ENCODE assay signal across 13 mouse cellular contexts in genomic region chr13:15468421-15468820, GRCm38 (mm10). TPM values are rescaled to one million over a fixed set of nuclear protein-coding genes. Genes with fewer than 3 reads are reported as not detected.
A peak's percentile ranks its signal among the peaks of the same experiment; 100 is the strongest.
DNase-seq lines count a peak whose midpoint lies in the region; ATAC-seq and TF ChIP-seq lines count a peak whose summit lies in the region.
"Had no signal": no experiment of that assay in that cellular context is flagged by ENCODE, and none has a peak within 500 bp of the region (broad histone marks: within the 10 kb centered on the region; RNA-seq: fewer than 3 reads in every experiment).

No protein-coding gene starts in this region.

- WGBS in stomach, embryonic 14.5 days: 24% methylated on average over 4 of the region's 4 CpGs
- WGBS in stomach, postnatal 0 days: 25% methylated on average over 4 of the region's 4 CpGs
- WGBS in limb, embryonic 14.5 days: 15% methylated on average over 4 of the region's 4 CpGs

- peak; percentile 18 for DNase-seq in adrenal gland, postnatal 10 days
- no peak for DNase-seq in adrenal gland, postnatal 4 days (ENCODE audit: low spot score in 2 of 2)
- no peak for DNase-seq in stomach, postnatal 0 days (ENCODE audit: low spot score)
- DNase-seq in limb, embryonic 14.5 days (ENCODE audit: low spot score): peak; percentile 31
- no peak for DNase-seq in thymus, postnatal 4 days
- DNase-seq in ovary, postnatal 36 days (ENCODE audit: low spot score): no peak
- DNase-seq: cerebellum, adult 11 months; kidney, adult 18-20 months; lung, postnatal 10 days had no signal

- no peaks in the 10 kb centered on the region for H3K36me3 ChIP-seq in stomach, embryonic 14.5 days (ENCODE audit: control insufficient read depth, insufficient read depth, low read length)
- no peaks in the 10 kb centered on the region for H3K36me3 ChIP-seq in stomach, postnatal 0 days (ENCODE audit: control insufficient read depth, insufficient read depth, low read length)
- H3K36me3 ChIP-seq in limb, embryonic 14.5 days (ENCODE audit: control insufficient read depth, insufficient read depth, low read length): no peaks in the 10 kb centered on the region
- H3K36me3 ChIP-seq: heart, embryonic 10.5 days had no signal

- no peak overlapping the region for H3K27ac ChIP-seq in stomach, embryonic 14.5 days (ENCODE audit: low read length)
- no peak overlapping the region for H3K27ac ChIP-seq in stomach, postnatal 0 days (replicated peaks)
- H3K27ac ChIP-seq in limb, embryonic 14.5 days (replicated peaks; ENCODE audit: low read depth, low read length): 0 out of 2 replicates have a peak overlapping the region, but pooled peaks have one; percentile 2
- H3K27ac ChIP-seq: heart, embryonic 10.5 days had no signal

- TF ChIP-seq CTCF in stomach, postnatal 0 days (IDR thresholded peaks at IDR 0.05; ENCODE audit: low read depth): no peak

- peaks cover 20% of the 10 kb centered on the region for H3K4me1 ChIP-seq in stomach, embryonic 14.5 days (ENCODE audit: control insufficient read depth, insufficient read depth, low read length)
- H3K4me1 ChIP-seq in stomach, postnatal 0 days (replicated peaks; ENCODE audit: control insufficient read depth, insufficient read depth): peaks cover 2% of the 10 kb centered on the region; the same call in 1 of the 2 replicates
- H3K4me1 ChIP-seq in limb, embryonic 14.5 days (ENCODE audit: control insufficient read depth, insufficient read depth, low read length): peaks cover 52% of the 10 kb centered on the region

- TF ChIP-seq EP300 in stomach, postnatal 0 days (optimal IDR thresholded peaks at IDR 0.05): no peak

- ATAC-seq in stomach, embryonic 14.5 days (ENCODE audit: insufficient number of reproducible peaks, insufficient read depth, low FRiP score, low read depth): no peak
- no peak for ATAC-seq in stomach, postnatal 0 days (ENCODE audit: low FRiP score, low TSS enrichment)
- no peak for ATAC-seq in limb, embryonic 14.5 days (ENCODE audit: low FRiP score, low read depth)
- ATAC-seq in cerebellum, adult (ENCODE audit: insufficient number of reproducible peaks, low FRiP score, low TSS enrichment): no peak

- no peak for TF ChIP-seq POLR2A in limb, embryonic 14.5 days (IDR thresholded peaks at IDR 0.05; ENCODE audit: borderline replicate concordance, extremely low read depth, insufficient read depth, insufficient read length)

- H3K9ac ChIP-seq in stomach, embryonic 14.5 days (replicated peaks; ENCODE audit: low read depth, low read length): no peak overlapping the region
- H3K9ac ChIP-seq in stomach, postnatal 0 days (ENCODE audit: low read length): no peak overlapping the region
- H3K9ac ChIP-seq in limb, embryonic 14.5 days (ENCODE audit: low read depth, low read length, severe bottlenecking): peak overlapping the region; percentile 4; the same call in 1 of the 2 replicates

- 0 out of 2 replicates have a peak overlapping the region, but pooled peaks have one; percentile 12 for H3K4me2 ChIP-seq in stomach, embryonic 14.5 days (replicated peaks; ENCODE audit: low read depth, low read length)
- H3K4me2 ChIP-seq in stomach, postnatal 0 days (replicated peaks; ENCODE audit: low read depth): no peak overlapping the region
- peak overlapping the region; percentile 69 for H3K4me2 ChIP-seq in limb, embryonic 14.5 days (replicated peaks; ENCODE audit: low read depth, low read length, severe bottlenecking)

- H3K27me3 ChIP-seq in stomach, embryonic 14.5 days (ENCODE audit: control insufficient read depth, insufficient read depth, low read length): no peaks in the 10 kb centered on the region
- H3K27me3 ChIP-seq in stomach, postnatal 0 days (ENCODE audit: control insufficient read depth, insufficient read depth, low read length): no peaks in the 10 kb centered on the region
- H3K27me3 ChIP-seq in limb, embryonic 14.5 days (ENCODE audit: control insufficient read depth, insufficient read depth, low read length): no peaks in the 10 kb centered on the region

- H3K9me3 ChIP-seq in stomach, embryonic 14.5 days (ENCODE audit: control insufficient read depth, low read depth, low read length): no peaks in the 10 kb centered on the region
- H3K9me3 ChIP-seq in stomach, postnatal 0 days (ENCODE audit: control insufficient read depth, low read length): no peaks in the 10 kb centered on the region
- no peaks in the 10 kb centered on the region for H3K9me3 ChIP-seq in limb, embryonic 14.5 days (ENCODE audit: control insufficient read depth, low read length)
- H3K9me3 ChIP-seq: heart, embryonic 10.5 days had no signal

- H3K4me3 ChIP-seq in stomach, embryonic 14.5 days (ENCODE audit: low read depth, low read length): no peak overlapping the region
- H3K4me3 ChIP-seq in stomach, postnatal 0 days (ENCODE audit: low read depth, low read length): no peak overlapping the region
- H3K4me3 ChIP-seq in limb, embryonic 14.5 days (replicated peaks; ENCODE audit: low read length): peak overlapping the region; percentile 96
- H3K4me3 ChIP-seq: heart, embryonic 10.5 days had no signal

RNA-seq across cellular contexts. Expression of gene Gli3, which starts 5.4 kb away (rescaled TPM):
- total RNA-seq in adrenal gland, postnatal 10 days (2021): 10 to 100 TPM in 1 of 2 experiments, 1 to 10 TPM in 1; 7.4 to 10.2 TPM
- 10 to 100 TPM; 22.9 to 23.7 TPM for total RNA-seq in adrenal gland, postnatal 4 days (2021)
- 33.5 and 35.2 TPM in 2 replicates for polyA plus RNA-seq in stomach, embryonic 14.5 days (2014; fragmentation: Nextera tagmentation; extraction: Ambion mirVana)
- polyA plus RNA-seq in stomach, postnatal 0 days (2015; fragmentation: Nextera tagmentation; extraction: Ambion mirVana): 4.9 and 5.0 TPM in 2 replicates
- polyA plus RNA-seq in limb, embryonic 14.5 days (2012; rRNA removed): 33.4 and 44.4 TPM in 2 replicates
- 42.6 and 52.0 TPM in 2 replicates for polyA plus RNA-seq in limb, embryonic 14.5 days (2014; fragmentation: Nextera tagmentation; extraction: Ambion mirVana)
- total RNA-seq: neutrophil, adult 5-6 weeks had no signal

Comparison
In these comparisons a context has a peak if more than half of its experiments do, and no peak if none do; other contexts are left out.
1. DNase-seq: peak in adrenal gland, postnatal 10 days (single experiment) and limb, embryonic 14.5 days (single experiment); none in adrenal gland, postnatal 4 days (0 of 2), stomach, postnatal 0 days (single experiment), thymus, postnatal 4 days (single experiment) and ovary, postnatal 36 days (single experiment).